Mouse (Mus musculus) intestine, postnatal 0 days (tissue): ENCODE measurements around the gene Cbln1. TPM values are rescaled to one million over a fixed set of nuclear protein-coding genes. Genes with fewer than 3 reads are reported as not detected.

Experiments
- ATAC-seq: fragments of 200-750 bp; cut with Nextera tagmentation; 2 replicates; pipeline ENCODE4 v1.8.0; 2017; ENCODE audit warnings: mild to moderate bottlenecking, moderate TSS enrichment, moderate library complexity
- H3K27ac ChIP-seq: fragments of 300-500 bp; sonication (generic); 2 replicates; pipeline ENCODE4 v1.5.1; 2014; ENCODE audit warnings: mild to moderate bottlenecking, low read depth, low read length, moderate library complexity
- H3K27me3 ChIP-seq: fragments of 300-500 bp; sonication (generic); replicated peaks from 2 replicates; pipeline ENCODE4 v1.6.1; 2014; ENCODE audit warnings: low read length, mixed read lengths; ENCODE audit not compliant: control insufficient read depth, insufficient read depth
- H3K36me3 ChIP-seq: fragments of 300-500 bp; sonication (generic); 2 replicates; pipeline ENCODE4 v1.6.1; 2014; ENCODE audit warnings: mild to moderate bottlenecking, moderate library complexity; ENCODE audit not compliant: control insufficient read depth, insufficient read depth
- H3K4me1 ChIP-seq: fragments of 300-500 bp; sonication (generic); replicated peaks from 2 replicates; pipeline ENCODE4 v1.6.1; 2014; ENCODE audit warnings: antibody characterized with exemption, low read length, mixed read lengths; ENCODE audit not compliant: control insufficient read depth, insufficient read depth
- H3K4me2 ChIP-seq: fragments of 300-500 bp; sonication (generic); replicated peaks from 2 replicates; pipeline ENCODE4 v1.6.1; 2014; ENCODE audit warnings: low read depth, mild to moderate bottlenecking, moderate library complexity
- H3K4me3 ChIP-seq: fragments of 300-500 bp; sonication (generic); 2 replicates; pipeline ENCODE4 v1.5.1; 2014; ENCODE audit warnings: low read depth, low read length
- H3K9ac ChIP-seq: fragments of 300-500 bp; sonication (generic); 2 replicates; pipeline ENCODE4 v1.6.1; 2014; ENCODE audit warnings: mild to moderate bottlenecking, low read depth, low read length
- H3K9me3 ChIP-seq: fragments of 300-500 bp; sonication (generic); 2 replicates; pipeline ENCODE4 v1.6.1; 2016; ENCODE audit warnings: mixed run types; ENCODE audit not compliant: control insufficient read depth
- CTCF ChIP-seq: sonication (generic); IDR thresholded peaks from 2 replicates; pipeline ENCODE4 v1.5.1; 2016; ENCODE audit warnings: low read depth, mild to moderate bottlenecking, control low read depth, antibody characterized with exemption, moderate library complexity
- WGBS: fragments of 180-500 bp; shearing (Covaris S2); extraction: QIAGEN DNeasy Blood & Tissue Kit; methylation state at CpG from one replicate; pipeline ENCODE4 v1.1.7; 2014; 5-methylcytosine and 5-hydroxymethylcytosine counted together
- polyA plus RNA-seq: library from polyadenylated mRNA; unstranded; fragments of >200 nt; fragmentation: Nextera tagmentation; extraction: Ambion mirVana; gene quantifications from 2 replicates; pipeline ENCODE4 v1.2.1, GENCODE M21; 2015

Cbln1 gene
- polyA plus RNA-seq = 0.07 TPM in 1 of 2 replicates, not detected in the other

DNA sequence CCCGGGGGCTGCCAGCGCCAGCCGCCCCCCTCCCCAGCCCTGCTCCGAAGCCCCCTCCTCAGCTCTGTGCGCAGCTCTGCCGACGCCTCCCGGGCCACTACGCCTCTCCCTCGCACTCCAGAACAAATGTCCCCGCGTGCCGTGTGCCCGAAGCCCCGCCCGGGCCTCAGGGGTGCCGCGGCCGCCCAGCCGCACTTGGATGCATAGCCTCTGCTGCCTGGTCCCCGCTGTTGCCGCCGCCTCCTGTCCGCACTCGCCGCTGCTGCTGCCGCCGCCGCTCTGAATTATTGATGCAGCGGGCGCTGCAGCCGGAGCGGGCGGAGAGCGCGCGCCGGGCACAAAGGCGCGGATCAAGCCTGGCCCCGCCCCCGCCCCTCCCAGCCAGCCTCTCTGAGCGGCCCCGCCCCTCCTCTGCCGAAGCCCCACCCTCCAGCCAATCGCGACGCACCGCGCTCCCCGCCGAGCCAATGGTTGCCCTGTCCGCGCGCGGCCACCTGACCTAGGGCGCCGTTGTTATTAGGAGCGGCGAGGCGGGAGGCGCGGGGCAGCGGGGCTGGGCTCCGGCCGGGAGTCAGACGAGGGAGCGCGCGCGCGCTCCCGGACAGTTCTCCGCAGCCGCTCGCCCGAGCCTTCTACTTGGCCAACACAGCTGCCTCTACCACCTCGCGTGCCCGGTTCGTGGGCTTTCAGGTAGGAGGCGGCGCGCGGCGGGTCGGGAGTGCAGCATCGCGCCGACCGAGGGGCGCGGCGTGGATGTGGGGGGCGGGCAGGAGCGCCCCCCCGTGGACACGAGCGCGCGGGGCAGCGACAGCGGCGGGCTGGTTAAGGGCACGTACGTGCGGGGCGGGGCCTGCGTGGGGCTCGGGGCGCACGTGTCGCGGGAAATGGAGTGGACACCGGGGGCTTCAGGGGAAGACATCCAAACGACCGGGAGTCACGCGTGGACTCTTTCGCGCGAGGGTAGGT lies at the start of gene Cbln1:
Gene Cbln1 (minus strand): TSS at position 339 of the 966 bp plus-strand sequence.
- no peaks in the 10 kb centered on the region for H3K9me3 ChIP-seq
- WGBS = 0% methylated on average over 87 of the region's 122 CpGs
- peak within 1 kb of the TSS; percentile 49 for H3K4me3 ChIP-seq
- H3K9ac ChIP-seq = no peak within 1 kb of the TSS
- TF ChIP-seq CTCF = peak; percentile 64
- no peak within 1 kb of the TSS for H3K27ac ChIP-seq
- ATAC-seq = peak; percentile 96
- peaks cover 89% of the 10 kb centered on the region for H3K27me3 ChIP-seq
- H3K4me1 ChIP-seq = peaks cover 12% of the 10 kb centered on the region; the same call in 1 of the 2 replicates
- H3K4me2 ChIP-seq = peak within 1 kb of the TSS; percentile 86
- no peaks in the 10 kb centered on the region for H3K36me3 ChIP-seq

DNA sequence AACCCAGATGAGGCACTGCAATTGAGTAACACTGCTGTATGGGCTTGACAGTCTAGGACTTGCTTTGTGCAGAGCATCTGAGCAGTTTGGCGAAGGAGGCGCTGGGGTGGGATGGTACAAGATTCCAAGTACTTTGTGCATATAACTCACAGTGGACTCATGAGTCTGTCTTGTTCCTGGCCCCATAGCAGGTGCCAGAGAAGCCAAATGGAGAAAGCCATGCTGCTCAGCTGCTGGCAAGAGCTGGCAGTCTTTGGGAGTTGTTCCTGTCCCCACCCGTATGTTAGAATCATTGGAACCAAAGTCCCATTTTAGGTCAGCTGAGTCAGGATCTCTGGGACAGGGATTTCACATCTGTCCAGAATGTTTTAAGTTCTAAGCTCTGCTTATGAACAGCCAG lies 44.7 kb upstream of the Cbln1 start:
- H3K27me3 ChIP-seq = no peaks in the 10 kb centered on the region
- no peak for TF ChIP-seq CTCF
- H3K4me2 ChIP-seq = no peak overlapping the region
- H3K4me3 ChIP-seq = no peak overlapping the region
- no peaks in the 10 kb centered on the region for H3K4me1 ChIP-seq
- no peaks in the 10 kb centered on the region for H3K9me3 ChIP-seq
- 97% methylated on average over 3 of the region's 3 CpGs for WGBS
- H3K9ac ChIP-seq = no peak overlapping the region
- H3K27ac ChIP-seq = no peak overlapping the region
- H3K36me3 ChIP-seq = no peaks in the 10 kb centered on the region
- ATAC-seq = no peak

DNA sequence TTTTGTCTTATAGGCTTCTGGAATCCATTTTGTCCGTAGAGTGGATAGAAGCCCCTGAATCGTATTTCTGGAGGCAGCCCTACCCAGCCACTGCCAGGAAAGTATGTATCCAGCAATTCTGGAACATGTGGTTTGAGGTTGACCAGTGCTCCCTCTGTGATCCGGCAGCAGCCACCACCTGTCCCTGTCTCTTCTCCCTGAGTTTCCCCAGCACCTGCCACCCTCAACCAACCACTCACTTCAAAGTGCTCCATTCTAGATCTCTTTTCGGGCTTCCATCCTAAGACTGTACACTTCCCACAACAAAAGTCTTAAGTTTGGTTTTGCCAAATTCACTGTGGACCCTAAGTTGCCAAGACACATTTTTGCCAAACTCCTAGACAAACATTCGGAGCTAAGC lies 41.4 kb upstream of the Cbln1 start:
- Histone ChIP-seq H3K27ac (no peak overlapping the region), H3K27me3 (no peaks in the 10 kb centered on the region), H3K36me3 (no peaks in the 10 kb centered on the region), H3K9ac (no peak overlapping the region), H3K4me1 (no peaks in the 10 kb centered on the region), H3K4me2 (no peak overlapping the region), H3K4me3 (no peak overlapping the region), H3K9me3 (no peaks in the 10 kb centered on the region)
- WGBS = 85% methylated on average over 5 of the region's 5 CpGs
- ATAC-seq = no peak
- TF ChIP-seq CTCF = no peak

GRCm38 (mm10) chr8:87513350-87513749 lies 40.9 kb upstream of the Cbln1 start:
- Histone ChIP-seq H3K4me1 (no peaks in the 10 kb centered on the region), H3K36me3 (no peaks in the 10 kb centered on the region), H3K9ac (no peak overlapping the region), H3K27ac (no peak overlapping the region), H3K9me3 (no peaks in the 10 kb centered on the region), H3K4me3 (no peak overlapping the region), H3K4me2 (no peak overlapping the region), H3K27me3 (no peaks in the 10 kb centered on the region)
- no peak for TF ChIP-seq CTCF
- WGBS = 74% methylated on average over 3 of the region's 3 CpGs
- no peak for ATAC-seq

GRCm38 (mm10) chr8:87512636-87513035 lies 40.2 kb upstream of the Cbln1 start:
- Histone ChIP-seq H3K36me3 (no peaks in the 10 kb centered on the region), H3K4me3 (no peak overlapping the region), H3K4me2 (no peak overlapping the region), H3K27ac (no peak overlapping the region), H3K9ac (no peak overlapping the region), H3K9me3 (no peaks in the 10 kb centered on the region), H3K4me1 (no peaks in the 10 kb centered on the region), H3K27me3 (no peaks in the 10 kb centered on the region)
- no peak for ATAC-seq
- TF ChIP-seq CTCF = no peak
- 86% methylated on average over 6 of the region's 6 CpGs for WGBS

GRCm38 (mm10) chr8:87507046-87507445 lies 34.6 kb upstream of the Cbln1 start:
- ATAC-seq = no peak
- Histone ChIP-seq H3K4me3 (no peak overlapping the region), H3K27me3 (no peaks in the 10 kb centered on the region), H3K4me2 (no peak overlapping the region), H3K27ac (no peak overlapping the region), H3K36me3 (no peaks in the 10 kb centered on the region), H3K4me1 (no peaks in the 10 kb centered on the region), H3K9me3 (no peaks in the 10 kb centered on the region), H3K9ac (no peak overlapping the region)
- 65% methylated on average over 9 of the region's 9 CpGs for WGBS
- no peak for TF ChIP-seq CTCF
